Mouse (Mus musculus) CH12.LX (cell line): ENCODE results near the gene Mpo. TPM values are rescaled to one million over a fixed set of nuclear protein-coding genes. Genes with fewer than 3 reads are reported as not detected.

Experiments
- DNase-seq: peaks from one replicate; pipeline ENCODE4 v3.0.0-alpha.2; 2013; ENCODE audit errors: extremely low read depth
- H3K27ac ChIP-seq: 2 replicates; pipeline ENCODE4 v1.5.1; 2012; ENCODE audit warnings: low read depth, mild to moderate bottlenecking, control low read depth, moderate library complexity; ENCODE audit not compliant: insufficient read depth
- H3K27me3 ChIP-seq: replicated peaks from 2 replicates; pipeline ENCODE3; 2012; ENCODE audit warnings: inconsistent platforms
- H3K36me3 ChIP-seq, 2 experiments: replicated peaks in 1 of 2; 2 replicates each; pipeline versions ENCODE3 to v1.6.1; 2012; ENCODE audit warnings: inconsistent platforms in 1 of 2, low read length in 1 of 2, mild to moderate bottlenecking in 1 of 2, mixed read lengths in 1 of 2, moderate library complexity in 1 of 2; ENCODE audit not compliant: control insufficient read depth in 1 of 2, insufficient read depth in 1 of 2
- H3K4me1 ChIP-seq, 2 experiments: 2 replicates each; pipeline ENCODE4 v1.6.1; 2012; ENCODE audit warnings: inconsistent platforms in 1 of 2, moderate library complexity in 1 of 2; ENCODE audit not compliant: insufficient read depth in 2 of 2, control insufficient read depth in 1 of 2
- H3K4me2 ChIP-seq: 2 replicates; pipeline ENCODE4 v1.6.1; 2012; ENCODE audit warnings: low read depth, mild to moderate bottlenecking, control low read depth; ENCODE audit not compliant: poor library complexity, insufficient read depth, severe bottlenecking
- H3K4me3 ChIP-seq, 3 experiments: fragments of 150-350 bp in 1 of 3; sonication (generic) in 1 of 3; replicated peaks in 1 of 3; 2 replicates each; pipeline versions ENCODE3 to v1.5.1; 2011 to 2012; ENCODE audit warnings: low read depth in 2 of 3, low read length in 2 of 3, mild to moderate bottlenecking in 2 of 3, moderate library complexity in 2 of 3, control low read depth in 1 of 3, improper control_type of control experiment in 1 of 3, inconsistent platforms in 1 of 3, mixed read lengths in 1 of 3; ENCODE audit not compliant: poor library complexity in 1 of 3
- H3K79me2 ChIP-seq: replicated peaks from 2 replicates; pipeline ENCODE4 v1.6.1; 2012; ENCODE audit warnings: mild to moderate bottlenecking, moderate library complexity; ENCODE audit not compliant: control insufficient read depth, poor library complexity, insufficient read depth, severe bottlenecking; ENCODE audit errors: extremely low read depth
- H3K9ac ChIP-seq: 2 replicates; pipeline ENCODE4 v1.6.1; 2012; ENCODE audit warnings: low read depth, mild to moderate bottlenecking, control low read depth, moderate library complexity; ENCODE audit not compliant: insufficient read depth
- H3K9me3 ChIP-seq: replicated peaks from 2 replicates; pipeline ENCODE3; 2012; ENCODE audit warnings: low read length, inconsistent platforms, mixed read lengths
- CHD2 ChIP-seq: IDR thresholded peaks from 2 replicates; pipeline ENCODE4 v1.6.1; 2011; ENCODE audit warnings: low read length, improper control_type of control experiment
- EP300 ChIP-seq: IDR thresholded peaks from 2 replicates; pipeline ENCODE4 v1.6.1; 2011; ENCODE audit warnings: low read length, improper control_type of control experiment
- ETS1 ChIP-seq: conservative IDR thresholded peaks from 2 replicates; pipeline ENCODE4 v1.6.1; 2012; ENCODE audit warnings: low read depth, mild to moderate bottlenecking, inconsistent platforms, low read length, improper control_type of control experiment, moderate library complexity
- GABPA ChIP-seq: IDR thresholded peaks from 2 replicates; pipeline ENCODE4 v1.6.1; 2012; ENCODE audit warnings: low read depth, low read length, improper control_type of control experiment, inconsistent platforms; ENCODE audit not compliant: insufficient replicate concordance
- JUN ChIP-seq: IDR thresholded peaks from 2 replicates; pipeline ENCODE4 v1.6.1; 2011; ENCODE audit warnings: low read depth, mild to moderate bottlenecking, low read length, improper control_type of control experiment, moderate library complexity; ENCODE audit not compliant: insufficient read depth
- JUND ChIP-seq: conservative IDR thresholded peaks from 2 replicates; pipeline ENCODE4 v1.6.1; 2011; ENCODE audit warnings: low read depth, low read length, improper control_type of control experiment
- MYC ChIP-seq: IDR thresholded peaks from 2 replicates; pipeline ENCODE4 v1.6.1; 2011; ENCODE audit warnings: low read depth, mild to moderate bottlenecking, improper control_type of control experiment, low read length
- NELFE ChIP-seq: IDR thresholded peaks from 2 replicates; pipeline ENCODE4 v1.6.1; 2011; ENCODE audit warnings: low read depth, low read length, improper control_type of control experiment
- POLR2A ChIP-seq: IDR thresholded peaks from 2 replicates; pipeline ENCODE4 v1.6.1; 2011; ENCODE audit warnings: low read depth, mild to moderate bottlenecking, improper control_type of control experiment, low read length
- SIN3A ChIP-seq: IDR thresholded peaks from 2 replicates; pipeline ENCODE4 v1.6.1; 2012; ENCODE audit warnings: low read length, improper control_type of control experiment, inconsistent platforms
- TCF12 ChIP-seq: IDR thresholded peaks from 2 replicates; pipeline ENCODE4 v1.6.1; 2014; ENCODE audit warnings: low read depth, mild to moderate bottlenecking, inconsistent platforms, low read length, improper control_type of control experiment
- USF2 ChIP-seq: conservative IDR thresholded peaks from 2 replicates; pipeline ENCODE4 v1.6.1; 2011; ENCODE audit warnings: low read depth, low read length, improper control_type of control experiment
- ZC3H11A ChIP-seq: IDR thresholded peaks from 2 replicates; pipeline ENCODE4 v1.6.1; 2012; ENCODE audit warnings: low read depth, mild to moderate bottlenecking, inconsistent platforms, low read length, improper control_type of control experiment
- ZKSCAN1 ChIP-seq: IDR thresholded peaks from 2 replicates; pipeline ENCODE4 v1.6.1; 2012; ENCODE audit warnings: low read depth, inconsistent platforms, low read length, improper control_type of control experiment, borderline replicate concordance
- ZMIZ1 ChIP-seq: IDR thresholded peaks from 2 replicates; pipeline ENCODE4 v1.6.1; 2012; ENCODE audit warnings: low read depth, mild to moderate bottlenecking, inconsistent platforms, low read length, improper control_type of control experiment
- dilution Hi-C: fragments of 300-500 bp; cut with MboI; formaldehyde crosslinking; loops from 2 replicates; pipeline ENCODE4 v1.14.3; 2020; ENCODE audit warnings: low sequenced_read_pairs; ENCODE audit not compliant: extremely low pct_unique_long_range_greater_than_20kb, extremely low pct_ligation_motif_present
- in situ Hi-C: fragments of 300-500 bp; cut with MboI; formaldehyde crosslinking; loops from 3 replicates; pipeline ENCODE4 v1.14.3; 2019; ENCODE audit warnings: low sequenced_read_pairs, low pct_ligation_motif_present, low pct_unique_long_range_greater_than_20kb, mixed read lengths
- polyA plus RNA-seq: library from polyadenylated mRNA; unstranded; fragments of >175 nt; gene quantifications from 2 replicates; pipeline ENCODE4 v1.2.1, GENCODE M21; 2012; ENCODE audit warnings: low read depth; ENCODE audit not compliant: insufficient read length
- total RNA-seq, 2 experiments: library from RNA; depleted of rRNA; stranded (reverse); fragments of 300-350 nt in 1 of 2; fragments of >200 nt in 1 of 2; gene quantifications; 2 replicates each; pipeline ENCODE4 v1.2.3; 2012 to 2014

Mpo gene
- total RNA-seq (2012; rRNA removed) (not detected in 2 replicates), total RNA-seq (2014; rRNA removed) (not detected in 2 replicates), polyA plus RNA-seq (not detected in 2 replicates)

DNA sequence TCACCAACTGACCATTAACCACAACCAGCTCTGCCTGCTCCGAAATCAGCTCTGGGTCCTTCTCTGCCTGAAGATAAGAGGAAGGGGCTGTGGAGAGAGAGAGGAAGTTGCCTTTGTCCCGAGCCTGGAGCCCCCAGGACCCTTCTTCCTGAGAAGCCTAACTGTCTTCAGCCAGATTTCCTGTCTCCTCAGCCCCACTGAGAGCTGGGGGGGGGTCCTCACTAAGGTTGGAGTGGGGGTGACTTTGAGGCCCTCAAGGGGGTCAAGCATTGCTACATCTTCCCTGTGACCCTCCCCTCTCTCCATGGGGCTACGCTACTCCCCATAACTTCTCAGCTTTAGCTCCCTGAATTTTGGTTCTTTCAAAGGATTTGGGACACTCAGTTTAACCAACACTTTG is at the start of gene Mpo:
Gene Mpo, plus strand, starts transcription at position 122 of the 400 bp plus-strand sequence.
- Histone ChIP-seq H3K4me1 (no peaks in the 10 kb centered on the region), H3K4me3 (no peak within 1 kb of the TSS), H3K27me3 (peaks cover 32% of the 10 kb centered on the region), H3K79me2 (no peaks in the 10 kb centered on the region), H3K9me3 (no peaks in the 10 kb centered on the region), H3K27ac (no peak within 1 kb of the TSS), H3K4me2 (no peak within 1 kb of the TSS), H3K36me3 (no peaks in the 10 kb centered on the region), H3K9ac (no peak within 1 kb of the TSS)
- in situ Hi-C loops (no loop called here), dilution Hi-C loops (no loop called here)
- DNase-seq: no peak
- TF ChIP-seq ZKSCAN1: no peak
- TF ChIP-seq POLR2A: no peak
- TF ChIP-seq SIN3A: no peak
- no peak for TF ChIP-seq ZC3H11A
- TF ChIP-seq USF2: no peak
- TF ChIP-seq EP300: no peak
- TF ChIP-seq JUN: no peak
- no peak for TF ChIP-seq ETS1
- TF ChIP-seq NELFE: no peak

DNA sequence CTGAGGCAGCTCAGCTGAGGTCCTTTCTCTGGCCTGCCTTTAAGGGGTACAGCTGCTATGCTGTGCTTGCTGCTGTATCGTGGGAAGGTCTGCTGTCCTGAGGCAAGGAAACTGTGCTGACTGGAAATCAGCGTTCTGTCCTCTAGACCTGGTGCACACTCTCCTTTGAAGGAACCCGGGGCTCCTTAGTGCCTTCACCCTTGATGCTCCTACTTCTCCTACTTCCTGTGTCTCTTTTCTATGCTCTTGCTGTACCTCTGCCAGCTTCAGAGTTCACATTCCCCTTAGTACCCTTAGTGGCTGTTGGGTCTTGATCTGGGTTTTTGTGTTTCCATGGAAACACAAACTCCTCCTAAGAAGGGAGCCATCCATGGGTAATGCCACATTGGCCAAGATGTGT is 49.7 kb upstream of the Mpo start:
- peaks cover 40 to 48% of the 10 kb centered on the region in 2 experiments for H3K36me3 ChIP-seq
- in situ Hi-C loops (no loop called here), dilution Hi-C loops (no loop called here)
- H3K27me3 ChIP-seq: no peaks in the 10 kb centered on the region
- peak overlapping the region; percentile 51 for H3K27ac ChIP-seq
- H3K4me1 ChIP-seq: peaks cover 36 to 77% of the 10 kb centered on the region in 2 experiments
- no peak for DNase-seq
- TF ChIP-seq MYC (no peak), TCF12 (no peak), CHD2 (no peak), USF2 (no peak), GABPA (no peak), ZMIZ1 (no peak), JUND (no peak)
- peak overlapping the region in 1 of 3 experiments; percentile 8 for H3K4me3 ChIP-seq
- H3K4me2 ChIP-seq: 0 out of 2 replicates have a peak overlapping the region, but pooled peaks have one; percentile 14
- no peaks in the 10 kb centered on the region for H3K9me3 ChIP-seq
- H3K79me2 ChIP-seq: peaks cover 46% of the 10 kb centered on the region
- no peak overlapping the region for H3K9ac ChIP-seq
